Mouse (Mus musculus): Measurements from ENCODE around the gene Sirpb1a. TPM values are rescaled to one million over a fixed set of nuclear protein-coding genes. Genes with fewer than 3 reads are reported as not detected.
"Not testable (repeated sequence)": the region's sequence is repeated elsewhere in the genome, so short reads cannot be mapped to it uniquely, and the experiment has no call there.

The Sirpb1a gene
- not detected in 2 replicates for polyA plus RNA-seq (2016; fragmentation: Nextera tagmentation; extraction: Ambion mirVana)

DNA sequence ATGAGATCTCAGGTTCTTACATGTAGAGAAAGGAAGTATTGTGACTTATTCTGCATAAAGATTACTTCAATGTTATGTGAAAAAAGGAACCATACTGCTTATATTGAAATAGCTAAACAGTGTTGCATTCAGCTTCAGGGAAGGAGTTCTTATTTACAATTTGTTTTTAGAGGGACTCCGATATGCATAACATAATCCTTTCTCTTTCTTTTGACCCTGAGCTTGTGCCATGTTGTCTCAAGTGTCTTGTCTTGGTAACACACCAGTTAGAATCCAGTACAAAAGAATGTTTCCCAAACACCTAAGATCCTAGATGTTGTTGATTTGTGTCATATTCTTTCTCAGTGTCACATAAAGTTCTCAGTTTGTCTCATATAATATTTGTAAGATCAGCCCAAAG, at the start of gene Sirpb1a:
Gene Sirpb1a (minus strand): TSS at position 74 of the 400 bp plus-strand sequence.
- not testable (repeated sequence) for H3K36me3 ChIP-seq (replicated peaks); H3K27ac ChIP-seq; H3K4me2 ChIP-seq; H3K4me1 ChIP-seq; H3K9ac ChIP-seq; H3K4me3 ChIP-seq (replicated peaks); ATAC-seq (ENCODE audit: low FRiP score); H3K27me3 ChIP-seq; H3K9me3 ChIP-seq
- WGBS = 92% methylated on average over 1 of the region's 1 CpGs

DNA sequence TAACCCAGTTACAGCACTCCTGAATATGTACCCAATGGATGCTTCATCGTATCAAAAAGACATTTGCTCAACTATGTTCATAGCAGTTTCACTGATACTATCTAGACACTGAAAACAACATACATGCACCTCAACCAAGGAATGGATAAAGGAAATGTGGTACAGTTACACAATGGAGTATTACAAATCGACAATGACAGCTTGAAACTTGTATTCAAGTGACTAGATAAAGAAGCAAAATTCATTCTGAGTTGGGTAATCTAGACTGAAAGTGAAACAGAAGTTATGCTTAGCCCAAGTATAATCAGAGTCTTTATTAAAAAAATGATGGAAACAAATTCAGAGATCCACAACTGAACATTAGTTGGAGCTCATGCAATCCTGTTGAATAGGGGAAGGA, 48.5 kb upstream of the Sirpb1a start:
- not testable (repeated sequence) for H3K4me1 ChIP-seq; ATAC-seq (ENCODE audit: low FRiP score); H3K4me3 ChIP-seq (replicated peaks); H3K9me3 ChIP-seq; H3K27ac ChIP-seq; H3K27me3 ChIP-seq; H3K9ac ChIP-seq; H3K4me2 ChIP-seq; H3K36me3 ChIP-seq (replicated peaks)
- 54% methylated on average over 2 of the region's 2 CpGs for WGBS

DNA sequence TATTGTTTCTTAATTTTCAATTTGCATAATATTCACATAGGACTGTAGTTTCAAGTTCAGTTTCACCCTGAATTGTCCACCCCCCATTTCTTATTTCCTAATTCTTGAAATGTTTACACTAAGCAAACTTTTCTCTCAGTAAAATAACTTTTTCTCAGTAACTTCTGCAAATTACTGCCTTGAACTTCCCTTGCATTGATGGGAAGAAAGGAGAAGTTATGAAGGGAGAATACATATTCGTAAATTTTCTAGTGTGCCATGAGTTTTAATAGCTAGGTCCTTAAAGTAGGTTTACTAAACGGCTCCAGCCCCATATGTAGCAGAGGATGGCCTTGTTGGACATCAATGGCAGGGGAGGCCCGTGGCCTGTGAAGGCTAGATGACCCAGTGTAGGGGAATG, 43.8 kb upstream of the Sirpb1a start:
- not testable (repeated sequence) for ATAC-seq (ENCODE audit: low FRiP score); H3K27ac ChIP-seq
- 84% methylated on average over 2 of the region's 3 CpGs for WGBS

DNA sequence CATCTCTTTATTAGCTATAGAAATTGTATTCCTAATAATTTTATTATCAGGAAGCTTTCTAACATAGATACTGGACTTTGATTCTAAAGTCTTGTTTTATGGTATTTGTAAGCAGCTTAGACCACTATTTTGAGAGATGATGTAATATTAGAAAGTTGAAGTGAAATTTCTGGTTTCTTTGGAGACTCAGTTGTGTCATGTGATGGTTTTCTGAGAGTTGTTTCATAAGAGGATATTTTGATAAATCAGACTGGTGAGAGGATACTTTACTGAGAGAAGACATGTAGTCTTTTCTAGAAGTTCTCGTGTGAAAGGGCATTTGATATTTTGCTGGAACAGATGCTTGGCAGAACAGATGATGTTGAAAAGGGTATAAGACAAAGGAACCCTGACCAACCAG, 17.6 kb upstream of the Sirpb1a start:
- H3K9ac ChIP-seq; H3K4me3 ChIP-seq (replicated peaks); H3K4me1 ChIP-seq; H3K9me3 ChIP-seq; H3K27ac ChIP-seq; H3K4me2 ChIP-seq; ATAC-seq (ENCODE audit: low FRiP score); H3K36me3 ChIP-seq (replicated peaks); H3K27me3 ChIP-seq: not testable (repeated sequence)
- 71% methylated on average over 1 of the region's 1 CpGs for WGBS

More for the DNA sequence above, 43.8 kb upstream of the Sirpb1a start:
- not testable (repeated sequence) for H3K9me3 ChIP-seq; H3K36me3 ChIP-seq (replicated peaks); H3K9ac ChIP-seq; H3K4me1 ChIP-seq; H3K27me3 ChIP-seq; H3K4me2 ChIP-seq; H3K4me3 ChIP-seq (replicated peaks)

DNA sequence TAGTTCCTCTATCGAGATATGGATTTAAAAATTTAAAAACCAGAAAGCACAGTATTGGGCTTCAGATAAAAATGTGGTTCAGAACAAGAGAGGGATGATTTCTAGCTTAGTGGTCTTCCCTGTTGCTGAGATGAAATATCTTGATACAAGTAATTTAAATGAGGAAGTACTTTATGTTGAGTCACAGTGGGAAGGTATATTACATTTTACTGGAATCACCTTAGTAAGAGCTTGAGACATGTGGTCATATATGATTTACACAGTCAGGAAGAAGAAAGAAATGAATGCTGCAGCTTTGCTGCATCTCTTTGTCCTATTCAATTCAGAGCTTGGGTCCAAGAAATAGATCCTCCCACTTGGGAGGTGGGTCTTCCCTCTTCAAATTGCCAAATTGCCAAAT, 13.5 kb upstream of the Sirpb1a start:
- not testable (repeated sequence) for H3K36me3 ChIP-seq (replicated peaks); H3K27ac ChIP-seq; H3K4me2 ChIP-seq; H3K9me3 ChIP-seq; H3K4me3 ChIP-seq (replicated peaks); H3K27me3 ChIP-seq; H3K4me1 ChIP-seq; ATAC-seq (ENCODE audit: low FRiP score); H3K9ac ChIP-seq
- WGBS = 76% methylated on average over 1 of the region's 1 CpGs

DNA sequence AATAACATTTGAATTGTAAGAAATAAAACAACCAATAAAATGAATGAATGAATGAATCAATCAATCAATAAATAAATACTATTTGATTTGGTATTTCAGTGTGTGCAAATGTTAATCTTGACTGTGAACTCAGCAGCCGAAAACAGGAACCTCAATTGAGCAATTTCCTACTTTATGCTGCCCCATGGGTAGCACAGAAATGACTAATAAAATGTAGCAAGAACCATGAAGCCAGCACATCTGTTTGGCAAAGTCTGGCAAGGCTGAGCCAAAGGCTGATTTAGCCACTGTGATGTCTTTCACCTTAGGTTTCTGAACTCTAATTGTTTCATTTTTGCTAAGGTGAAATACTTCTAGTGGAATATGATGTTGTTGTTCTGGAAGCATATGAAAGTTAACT, 1.6 kb upstream of the Sirpb1a start:
- WGBS = 81% methylated on average over 1 of the region's 1 CpGs
- H3K27ac ChIP-seq = no peak overlapping the region
- no peak overlapping the region for H3K4me2 ChIP-seq
- no peaks in the 10 kb centered on the region for H3K36me3 ChIP-seq (replicated peaks)
- no peaks in the 10 kb centered on the region for H3K9me3 ChIP-seq
- no peak for ATAC-seq (ENCODE audit: low FRiP score)
- H3K27me3 ChIP-seq = no peaks in the 10 kb centered on the region
- H3K4me3 ChIP-seq (replicated peaks) = no peak overlapping the region
- no peaks in the 10 kb centered on the region for H3K4me1 ChIP-seq
- no peak overlapping the region for H3K9ac ChIP-seq

DNA sequence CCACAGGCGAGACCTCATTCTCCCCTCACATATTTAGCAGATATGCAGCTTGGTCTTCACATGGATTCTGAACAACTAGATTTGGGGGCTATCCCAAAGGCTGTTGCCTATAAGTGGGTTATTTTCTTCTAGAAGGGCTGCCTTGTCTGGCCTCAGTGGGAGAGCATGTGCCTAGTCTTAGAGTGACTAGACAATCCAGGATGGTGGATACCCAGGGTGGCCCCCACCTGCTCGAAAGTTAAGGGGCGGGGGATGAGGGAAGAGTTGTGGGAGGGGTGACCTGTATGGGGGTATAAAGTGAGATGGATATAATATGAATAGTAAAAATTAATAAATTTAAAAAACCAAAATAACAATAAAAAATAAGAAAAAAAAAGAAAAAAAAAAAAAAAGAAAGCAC, 70.6 kb downstream of the Sirpb1a start:
- not testable (repeated sequence) for ATAC-seq (ENCODE audit: low FRiP score); H3K9ac ChIP-seq; H3K4me2 ChIP-seq; H3K4me1 ChIP-seq; H3K27me3 ChIP-seq; H3K27ac ChIP-seq; H3K4me3 ChIP-seq (replicated peaks); H3K9me3 ChIP-seq; H3K36me3 ChIP-seq (replicated peaks)
- WGBS = 77% methylated on average over 3 of the region's 3 CpGs

DNA sequence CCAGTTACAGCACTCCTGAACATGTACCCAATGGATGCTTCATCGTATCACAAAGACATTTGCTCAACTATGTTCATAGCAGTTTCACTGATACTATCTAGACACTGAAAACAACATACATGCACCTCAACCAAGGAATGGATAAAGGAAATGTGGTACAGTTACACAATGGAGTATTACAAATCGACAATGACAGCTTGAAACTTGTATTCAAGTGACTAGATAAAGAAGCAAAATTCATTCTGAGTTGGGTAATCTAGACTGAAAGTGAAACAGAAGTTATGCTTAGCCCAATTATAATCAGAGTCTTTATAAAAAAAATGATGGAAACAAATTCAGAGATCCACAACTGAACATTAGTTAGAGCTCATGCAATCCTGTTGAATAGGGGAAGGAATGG, 76.0 kb downstream of the Sirpb1a start:
- not testable (repeated sequence) for H3K36me3 ChIP-seq (replicated peaks); H3K4me3 ChIP-seq (replicated peaks); H3K27ac ChIP-seq; H3K4me1 ChIP-seq; H3K27me3 ChIP-seq; H3K4me2 ChIP-seq; H3K9ac ChIP-seq; H3K9me3 ChIP-seq; ATAC-seq (ENCODE audit: low FRiP score)
- 89% methylated on average over 1 of the region's 2 CpGs for WGBS

DNA sequence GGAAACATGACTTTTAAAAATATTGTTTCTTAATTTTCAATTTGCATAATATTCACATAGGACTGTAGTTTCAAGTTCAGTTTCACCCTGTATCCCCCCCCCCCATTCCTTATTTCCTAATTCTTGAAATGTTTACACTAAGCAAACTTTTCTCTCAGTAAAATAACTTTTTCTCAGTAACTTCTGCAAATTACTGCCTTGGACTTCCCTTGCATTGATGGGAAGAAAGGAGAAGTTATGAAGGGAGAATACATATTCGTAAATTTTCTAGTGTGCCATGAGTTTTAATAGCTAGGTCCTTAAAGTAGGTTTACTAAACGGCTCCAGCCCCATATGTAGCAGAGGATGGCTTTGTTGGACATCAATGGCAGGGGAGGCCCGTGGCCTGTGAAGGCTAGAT, 80.7 kb downstream of the Sirpb1a start:
- H3K27ac ChIP-seq; H3K4me3 ChIP-seq (replicated peaks); H3K9me3 ChIP-seq; H3K4me1 ChIP-seq; H3K36me3 ChIP-seq (replicated peaks); ATAC-seq (ENCODE audit: low FRiP score); H3K4me2 ChIP-seq; H3K27me3 ChIP-seq; H3K9ac ChIP-seq: not testable (repeated sequence)
- WGBS = 71% methylated on average over 3 of the region's 3 CpGs

DNA sequence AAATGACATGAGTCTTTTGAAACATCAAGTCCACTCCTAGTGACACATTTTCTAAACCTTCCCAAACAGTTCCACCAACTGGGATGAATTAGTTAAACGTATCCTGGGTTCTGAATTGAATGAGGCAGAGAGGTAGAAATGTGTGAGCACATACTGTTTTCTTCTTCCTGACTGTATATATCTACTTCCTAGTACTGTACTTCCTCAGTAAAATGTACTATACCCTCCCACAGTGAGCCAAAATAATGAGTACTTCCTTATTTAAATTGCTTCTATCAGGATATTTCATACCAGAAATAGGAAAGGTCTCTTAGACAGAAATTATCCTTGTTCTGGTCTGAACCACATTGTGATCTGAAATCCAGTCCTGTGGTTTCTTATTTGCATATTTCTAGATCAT, 86.0 kb downstream of the Sirpb1a start:
- Histone ChIP-seq H3K9me3 (no peaks in the 10 kb centered on the region), H3K9ac (no peak overlapping the region), H3K36me3 (replicated peaks) (no peaks in the 10 kb centered on the region), H3K4me1 (no peaks in the 10 kb centered on the region), H3K4me2 (no peak overlapping the region), H3K4me3 (replicated peaks) (no peak overlapping the region), H3K27me3 (no peaks in the 10 kb centered on the region), H3K27ac (no peak overlapping the region)
- 69% methylated on average over 1 of the region's 1 CpGs for WGBS
- no peak for ATAC-seq (ENCODE audit: low FRiP score)

DNA sequence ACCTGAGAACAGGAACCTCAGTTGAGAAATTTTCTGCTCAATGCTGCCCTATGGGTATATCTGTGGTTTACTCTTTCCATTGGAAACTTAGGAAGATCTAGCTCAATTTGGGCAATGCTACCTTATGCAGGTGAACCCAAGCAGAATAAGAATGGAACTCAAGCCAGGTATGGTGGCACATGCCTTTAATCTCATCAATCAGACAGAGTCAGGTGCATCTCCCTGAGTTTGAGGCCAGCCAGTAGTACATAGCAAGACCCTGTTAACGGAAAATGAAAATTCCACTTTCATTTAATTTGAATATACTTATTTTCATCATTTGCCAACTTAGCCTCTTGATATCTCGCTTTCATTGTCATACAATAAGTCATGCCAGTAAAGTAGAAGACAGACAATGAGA, 92.1 kb downstream of the Sirpb1a start:
- Histone ChIP-seq H3K4me3 (replicated peaks) (no peak overlapping the region), H3K4me1 (no peaks in the 10 kb centered on the region), H3K9me3 (no peaks in the 10 kb centered on the region), H3K4me2 (no peak overlapping the region), H3K27me3 (no peaks in the 10 kb centered on the region), H3K27ac (no peak overlapping the region), H3K36me3 (replicated peaks) (no peaks in the 10 kb centered on the region), H3K9ac (no peak overlapping the region)
- ATAC-seq (ENCODE audit: low FRiP score) = no peak
- 74% methylated on average over 2 of the region's 2 CpGs for WGBS

DNA sequence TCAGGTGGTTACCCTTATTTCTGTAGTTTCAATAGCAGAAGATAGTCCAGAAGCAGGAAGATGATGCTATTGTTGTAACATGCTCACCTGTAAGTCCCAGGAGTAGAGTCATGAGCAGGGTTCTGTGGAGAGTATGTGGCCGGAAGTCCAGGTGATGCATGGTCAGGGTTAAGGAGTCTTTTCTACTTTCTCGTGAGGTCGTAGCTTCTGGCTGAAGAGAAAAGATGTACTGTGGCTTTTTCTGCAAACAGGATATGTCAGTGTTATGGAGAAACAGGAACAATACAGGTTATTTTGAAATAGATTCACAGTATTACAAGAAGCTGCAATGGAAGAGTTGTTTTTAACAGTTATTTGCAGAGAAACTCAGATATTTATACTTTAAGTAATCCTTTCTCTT, 94.3 kb downstream of the Sirpb1a start, which contains the start of gene Gm9733:
Gene Gm9733 (minus strand): TSS at position 240 of the 400 bp plus-strand sequence.
- WGBS = 86% methylated on average over 3 of the region's 3 CpGs
- Histone ChIP-seq H3K27ac (no peak within 1 kb of the TSS), H3K36me3 (replicated peaks) (no peaks in the 10 kb centered on the region), H3K4me2 (no peak within 1 kb of the TSS), H3K4me3 (replicated peaks) (no peak within 1 kb of the TSS), H3K27me3 (no peaks in the 10 kb centered on the region), H3K9me3 (no peaks in the 10 kb centered on the region), H3K4me1 (no peaks in the 10 kb centered on the region), H3K9ac (no peak within 1 kb of the TSS)
- no peak for ATAC-seq (ENCODE audit: low FRiP score)

DNA sequence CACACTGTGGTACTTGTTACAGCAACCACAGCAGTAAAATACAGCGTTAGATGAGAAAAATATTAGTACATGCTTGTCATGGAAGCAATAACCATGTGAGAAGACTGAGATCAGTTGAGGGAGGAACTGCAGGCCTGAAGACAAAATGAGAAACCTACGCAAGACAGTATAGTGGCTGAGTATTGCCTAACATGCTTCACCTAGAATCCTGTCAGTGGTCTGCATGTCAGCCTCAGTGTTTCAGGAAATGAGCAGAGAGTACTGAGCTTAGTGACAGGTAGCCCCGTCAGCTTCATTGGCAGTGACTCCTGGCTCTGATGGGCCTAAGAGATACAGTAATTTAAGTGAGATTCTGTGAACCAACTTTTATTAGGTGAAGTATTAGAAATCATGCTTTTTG, 94.8 kb downstream of the Sirpb1a start:
- H3K9ac ChIP-seq = no peak overlapping the region
- ATAC-seq (ENCODE audit: low FRiP score) = no peak
- no peak overlapping the region for H3K27ac ChIP-seq
- WGBS = 71% methylated on average over 3 of the region's 3 CpGs
- no peaks in the 10 kb centered on the region for H3K4me1 ChIP-seq
- H3K4me3 ChIP-seq (replicated peaks) = no peak overlapping the region
- no peaks in the 10 kb centered on the region for H3K9me3 ChIP-seq
- no peak overlapping the region for H3K4me2 ChIP-seq
- no peaks in the 10 kb centered on the region for H3K36me3 ChIP-seq (replicated peaks)
- no peaks in the 10 kb centered on the region for H3K27me3 ChIP-seq

DNA sequence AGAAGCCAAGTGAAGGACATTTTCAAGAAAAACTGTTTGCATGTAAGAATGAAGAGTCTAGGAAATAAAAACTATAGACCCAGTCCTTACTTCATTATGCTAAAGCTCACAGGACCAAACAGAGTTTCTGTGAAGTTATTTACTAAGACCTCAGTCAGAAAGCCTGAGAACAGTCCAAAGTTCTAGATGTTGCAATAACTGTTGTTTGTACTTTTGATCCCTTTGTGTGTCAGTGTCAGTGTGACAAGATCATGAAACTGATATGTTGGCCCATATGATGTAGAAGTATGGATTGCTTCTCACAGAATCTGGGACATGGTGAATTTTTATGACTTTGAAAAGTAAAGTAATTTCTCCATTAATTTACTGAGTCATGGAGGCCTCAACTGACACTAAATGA, 96.8 kb downstream of the Sirpb1a start:
- Histone ChIP-seq H3K4me2 (no peak overlapping the region), H3K36me3 (replicated peaks) (no peaks in the 10 kb centered on the region), H3K27ac (no peak overlapping the region), H3K4me3 (replicated peaks) (no peak overlapping the region), H3K9ac (no peak overlapping the region), H3K9me3 (no peaks in the 10 kb centered on the region), H3K27me3 (no peaks in the 10 kb centered on the region), H3K4me1 (no peaks in the 10 kb centered on the region)
- no peak for ATAC-seq (ENCODE audit: low FRiP score)
